Mouse (Mus musculus) lung, adult 2 months (tissue): ENCODE results near the gene Borcs8.

Experiments
- CTCF ChIP-seq: fragments of 200-500 bp; IDR thresholded peaks from 2 replicates; pipeline ENCODE4 v1.5.1; 2011; ENCODE audit warnings: mild to moderate bottlenecking, low read length, control low read depth; ENCODE audit not compliant: insufficient read depth
- POLR2A ChIP-seq: fragments of 200-500 bp; IDR thresholded peaks from 2 replicates; pipeline ENCODE4 v1.6.1; 2011; ENCODE audit warnings: low read depth, mild to moderate bottlenecking, control low read depth, low read length, borderline replicate concordance; ENCODE audit errors: extremely low read depth

GRCm38 (mm10) chr8:70092786-70093185 lies 46.5 kb upstream of the Borcs8 start:
- TF ChIP-seq CTCF (no peak), POLR2A (no peak)
